Mouse (Mus musculus) spleen, adult 2 months (tissue): ENCODE results near the gene Perm1. TPM values are rescaled to one million over a fixed set of nuclear protein-coding genes. Genes with fewer than 3 reads are reported as not detected.

Experiments
- DNase-seq, 2 experiments: peaks; one replicate each; pipeline versions ENCODE4 v3.0.0 to v3.0.0-alpha.2; 2012 to 2021; ENCODE audit warnings: low spot score in 2 of 2, low read depth in 1 of 2
- H3K27ac ChIP-seq: fragments of 200-500 bp; 2 replicates; pipeline ENCODE4 v1.5.1; 2012; ENCODE audit warnings: low read length, inconsistent platforms; ENCODE audit not compliant: insufficient read depth
- H3K27me3 ChIP-seq: fragments of 200-500 bp; 2 replicates; pipeline ENCODE4 v1.6.1; 2012; ENCODE audit warnings: mild to moderate bottlenecking, moderate library complexity, low read length, inconsistent platforms; ENCODE audit not compliant: control insufficient read depth, insufficient read depth
- H3K36me3 ChIP-seq: fragments of 200-500 bp; 2 replicates; pipeline ENCODE4 v1.6.1; 2012; ENCODE audit warnings: mild to moderate bottlenecking, low read length, inconsistent platforms; ENCODE audit not compliant: control insufficient read depth, insufficient read depth
- H3K4me1 ChIP-seq: fragments of 200-500 bp; 2 replicates; pipeline ENCODE4 v1.6.1; 2011; ENCODE audit warnings: inconsistent platforms; ENCODE audit not compliant: control insufficient read depth, insufficient read depth, insufficient read length
- H3K4me3 ChIP-seq: fragments of 200-500 bp; 2 replicates; pipeline ENCODE4 v1.5.1; 2011; ENCODE audit warnings: mild to moderate bottlenecking, inconsistent platforms; ENCODE audit not compliant: insufficient read depth, insufficient read length; ENCODE audit errors: extremely low read depth
- CTCF ChIP-seq: fragments of 200-500 bp; IDR thresholded peaks from 2 replicates; pipeline ENCODE4 v1.5.1; 2011; ENCODE audit warnings: mild to moderate bottlenecking, inconsistent platforms; ENCODE audit not compliant: insufficient read depth, insufficient read length, insufficient replicate concordance; ENCODE audit errors: extremely low read depth
- POLR2A ChIP-seq: fragments of 200-500 bp; IDR thresholded peaks from 2 replicates; pipeline ENCODE4 v1.6.1; 2011; ENCODE audit warnings: low read depth, low read length, inconsistent platforms
- WGBS: fragments of 180-500 bp; shearing (Covaris S2); methylation state at CpG from one replicate; pipeline ENCODE4 v1.1.7; 2018; 5-methylcytosine and 5-hydroxymethylcytosine counted together
- polyA plus RNA-seq: library from polyadenylated mRNA; depleted of rRNA; stranded (reverse); fragments of >200 nt; gene quantifications from 2 replicates; pipeline ENCODE4 v1.2.3, GENCODE M21; 2012; rRNA removed

Gene Perm1
- polyA plus RNA-seq, result 0.87 and 1.0 TPM in 2 replicates

DNA sequence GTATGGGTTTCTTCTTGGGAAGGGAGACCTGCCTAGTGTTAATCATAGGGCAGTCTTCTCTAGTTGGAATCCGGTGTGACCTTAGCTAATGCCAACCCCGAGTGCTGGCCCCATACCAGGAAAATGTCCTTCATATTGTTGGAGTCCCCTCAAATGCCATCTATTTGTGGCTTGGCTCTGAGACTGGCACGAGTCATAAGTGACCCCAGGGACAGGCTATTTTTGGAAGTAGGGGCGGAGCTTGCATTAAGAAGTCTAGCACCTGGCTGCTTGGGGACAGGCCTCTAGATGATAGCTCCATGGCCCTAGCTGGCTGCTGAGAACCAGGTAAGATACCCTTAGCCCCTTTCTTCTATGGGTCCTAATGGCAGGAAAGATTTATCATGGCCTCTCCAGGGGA, at the start of gene Perm1:
TSS of gene Perm1 (plus strand) at position 220 of the 400 bp plus-strand sequence.
- DNase-seq, result no peak
- TF ChIP-seq CTCF, result no peak
- no peak for TF ChIP-seq POLR2A
- Histone ChIP-seq H3K36me3 (no peaks in the 10 kb centered on the region), H3K27ac (no peak within 1 kb of the TSS), H3K4me1 (peaks cover 3% of the 10 kb centered on the region; the same call in 1 of the 2 replicates), H3K4me3 (no peak within 1 kb of the TSS), H3K27me3 (no peaks in the 10 kb centered on the region)
- 66% methylated on average over 4 of the region's 4 CpGs for WGBS

DNA sequence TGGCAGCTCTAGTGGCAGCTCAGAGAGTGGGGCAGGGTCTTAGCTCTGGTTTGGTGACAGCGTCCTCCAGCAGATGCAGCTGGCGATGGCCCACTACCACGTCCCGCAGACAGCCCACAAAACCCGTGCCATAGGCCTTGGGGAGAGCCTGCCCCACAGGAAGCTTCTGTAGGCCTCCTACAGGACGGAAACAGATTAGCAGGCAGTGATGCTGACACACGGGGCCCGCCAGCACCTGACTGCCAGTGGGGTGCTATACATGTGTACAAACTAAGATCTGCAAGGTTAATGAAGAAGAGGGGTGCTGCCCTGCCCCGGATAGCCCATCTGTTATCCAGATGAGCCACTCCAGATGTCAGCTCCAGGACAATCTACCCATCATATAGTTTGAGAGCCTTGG, 49.2 kb upstream of the Perm1 start:
- DNase-seq, result no peak
- no peaks in the 10 kb centered on the region for H3K36me3 ChIP-seq
- WGBS, result 65% methylated on average over 9 of the region's 9 CpGs

DNA sequence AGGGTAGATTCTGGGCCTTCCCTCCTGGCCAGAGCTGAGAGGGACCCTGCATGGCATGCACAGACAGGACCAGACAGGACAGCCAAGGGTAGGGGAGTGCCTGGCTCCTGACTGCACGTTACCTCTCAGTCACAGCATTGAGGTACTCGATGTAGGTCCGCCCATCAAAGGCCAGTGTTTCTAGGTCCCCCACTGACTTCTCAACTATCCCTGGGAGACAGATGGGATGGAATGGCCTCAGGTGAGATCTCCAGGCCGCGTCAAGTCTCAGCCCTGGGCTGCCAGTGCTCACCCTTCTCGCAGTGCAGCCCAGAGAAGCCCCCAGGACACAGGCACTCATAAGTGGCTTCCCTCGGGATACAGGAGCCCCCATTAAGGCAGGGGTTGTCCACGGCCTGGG, 47.1 kb upstream of the Perm1 start:
- H3K27me3 ChIP-seq, result no peaks in the 10 kb centered on the region
- 95% methylated on average over 8 of the region's 8 CpGs for WGBS
- no peak overlapping the region for H3K4me3 ChIP-seq
- no peak for DNase-seq
- H3K4me1 ChIP-seq, result no peaks in the 10 kb centered on the region
- H3K27ac ChIP-seq, result no peak overlapping the region
- TF ChIP-seq CTCF (no peak), POLR2A (no peak)
- H3K36me3 ChIP-seq, result no peaks in the 10 kb centered on the region

More for the DNA sequence above, 49.2 kb upstream of the Perm1 start:
- Histone ChIP-seq H3K27ac (no peak overlapping the region), H3K4me1 (no peaks in the 10 kb centered on the region), H3K27me3 (no peaks in the 10 kb centered on the region), H3K4me3 (no peak overlapping the region)
- no peak for TF ChIP-seq POLR2A
- no peak for TF ChIP-seq CTCF

DNA sequence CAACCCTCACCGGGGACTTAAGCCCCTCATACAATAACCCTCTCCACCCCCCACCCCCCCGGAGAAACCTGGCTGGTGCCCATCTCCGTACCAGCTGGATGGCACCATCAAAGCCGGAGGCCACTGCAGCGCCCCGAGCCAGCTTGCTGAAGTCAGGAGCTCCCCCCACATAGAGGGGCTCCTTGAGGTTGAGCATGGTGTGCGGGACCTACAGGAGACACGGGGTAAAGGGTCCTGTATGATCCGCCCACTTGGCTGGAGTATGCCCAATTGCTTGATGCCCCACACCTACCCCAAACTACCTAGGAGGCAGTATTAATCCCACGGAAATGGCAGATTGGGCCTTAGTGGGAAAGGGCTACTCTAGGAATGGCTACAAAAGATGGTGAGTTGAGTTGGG, 46.5 kb upstream of the Perm1 start:
- 92% methylated on average over 10 of the region's 10 CpGs for WGBS
- Histone ChIP-seq H3K36me3 (no peaks in the 10 kb centered on the region), H3K27me3 (no peaks in the 10 kb centered on the region), H3K4me3 (no peak overlapping the region), H3K4me1 (no peaks in the 10 kb centered on the region), H3K27ac (no peak overlapping the region)
- no peak for DNase-seq
- TF ChIP-seq CTCF (no peak), POLR2A (no peak)

DNA sequence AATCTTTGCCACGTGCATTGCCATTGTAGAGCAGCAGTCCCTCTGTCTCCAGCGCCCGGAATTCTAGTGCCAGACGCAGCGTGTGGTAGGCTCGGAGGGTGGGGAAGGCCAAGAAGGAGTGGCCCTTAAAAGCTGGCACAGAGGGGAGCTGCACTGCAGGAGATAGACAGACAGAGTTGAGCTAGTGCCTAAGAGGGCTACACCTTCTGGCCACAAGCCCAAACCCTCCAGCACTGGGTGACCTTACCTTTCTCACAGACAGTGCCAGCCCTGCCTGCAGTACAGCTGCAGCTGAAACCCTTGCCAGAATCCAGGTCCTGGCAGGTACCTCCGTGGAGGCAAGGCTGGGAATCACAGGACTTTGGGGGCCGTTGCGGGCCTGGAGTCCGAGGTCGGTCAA, 43.8 kb upstream of the Perm1 start:
- no peak for DNase-seq
- TF ChIP-seq POLR2A, result no peak
- no peak for TF ChIP-seq CTCF
- H3K27me3 ChIP-seq, result no peaks in the 10 kb centered on the region
- 91% methylated on average over 11 of the region's 11 CpGs for WGBS
- H3K4me3 ChIP-seq, result no peak overlapping the region
- H3K4me1 ChIP-seq, result no peaks in the 10 kb centered on the region
- H3K36me3 ChIP-seq, result no peaks in the 10 kb centered on the region
- no peak overlapping the region for H3K27ac ChIP-seq

DNA sequence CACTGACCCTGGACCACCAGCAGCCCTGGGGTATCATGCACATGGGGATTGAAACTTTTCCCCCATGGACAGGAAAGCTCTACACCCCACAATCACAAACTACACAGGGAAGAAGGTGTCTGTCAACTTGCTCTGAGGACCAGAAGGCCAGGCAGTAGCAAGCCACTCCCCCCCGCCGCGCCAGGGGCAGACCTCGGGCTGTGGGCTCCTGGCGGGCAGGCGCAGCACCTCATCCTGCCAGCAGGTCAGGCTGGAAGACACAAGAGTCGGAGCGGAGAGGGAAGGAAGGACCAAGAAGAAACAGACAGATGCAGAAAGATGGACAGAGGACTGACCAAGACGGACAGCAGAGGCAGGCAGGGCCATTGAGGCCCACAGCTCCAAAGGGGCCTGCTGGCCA, 38.0 kb upstream of the Perm1 start:
- Histone ChIP-seq H3K27ac (no peak overlapping the region), H3K36me3 (no peaks in the 10 kb centered on the region), H3K4me1 (no peaks in the 10 kb centered on the region), H3K27me3 (no peaks in the 10 kb centered on the region), H3K4me3 (no peak overlapping the region)
- TF ChIP-seq CTCF (no peak), POLR2A (no peak)
- WGBS, result 93% methylated on average over 9 of the region's 9 CpGs
- DNase-seq, result no peak

DNA sequence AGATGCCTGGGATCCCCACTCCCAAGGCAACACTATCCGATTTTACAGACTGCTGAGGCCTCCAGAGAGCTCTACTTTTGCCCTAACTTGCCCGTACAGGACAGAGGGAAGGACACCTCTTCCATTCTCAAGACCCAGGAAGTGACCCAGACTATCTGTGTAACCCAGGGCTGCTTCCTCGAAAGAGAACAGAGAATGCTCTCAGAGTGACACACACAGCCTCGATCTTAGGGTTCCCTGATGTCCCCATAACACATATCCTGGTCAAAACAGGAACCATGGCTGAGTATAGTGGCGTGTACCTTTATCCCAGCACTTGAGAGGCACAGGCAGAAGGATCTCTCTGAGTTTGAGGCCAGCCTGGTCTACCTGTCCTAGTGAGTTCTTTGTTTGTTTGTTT, 31.9 kb upstream of the Perm1 start:
- Histone ChIP-seq H3K27me3 (no peaks in the 10 kb centered on the region), H3K36me3 (no peaks in the 10 kb centered on the region), H3K27ac (no peak overlapping the region), H3K4me1 (no peaks in the 10 kb centered on the region), H3K4me3 (no peak overlapping the region)
- no peak for TF ChIP-seq CTCF
- TF ChIP-seq POLR2A, result no peak
- 73% methylated on average over 5 of the region's 5 CpGs for WGBS
- no peak for DNase-seq
